Mouse (Mus musculus) inflammation-experienced regulatory T-cells, adult 6 months (primary cell): Measurements from ENCODE around the gene Vmn2r4. TPM values are rescaled to one million over a fixed set of nuclear protein-coding genes. Genes with fewer than 3 reads are reported as not detected.
"Not testable (repeated sequence)": the region's sequence is repeated elsewhere in the genome, so short reads cannot be mapped to it uniquely, and the experiment has no call there.

Experiments used
- ATAC-seq: one replicate; pipeline ENCODE4 v1.8.0; 2017
- polyA plus RNA-seq, 3 experiments: library from polyadenylated mRNA; unstranded; fragments of 100-300 nt; shearing (Covaris generic); gene quantifications; one replicate each; pipeline ENCODE4 v1.2.1; 2017

The Vmn2r4 gene
- polyA plus RNA-seq, result not detected

- ATAC-seq, result not testable (repeated sequence)
Observed at GRCm38 (mm10) chr3:64415268-64415667, at the start of gene Vmn2r4. Gene Vmn2r4 (minus strand): TSS chr3:64415368.

- not testable (repeated sequence) for ATAC-seq
Observed at GRCm38 (mm10) chr3:64434261-64434660, 19.1 kb upstream of the Vmn2r4 start.

- ATAC-seq, result not testable (repeated sequence)
Observed at GRCm38 (mm10) chr3:64428117-64428798, 13.1 kb upstream of the Vmn2r4 start.

- ATAC-seq, result not testable (repeated sequence)
Observed at GRCm38 (mm10) chr3:64422141-64422540, 7.0 kb upstream of the Vmn2r4 start.

GRCm38 (mm10) chr3:64417477-64417876 lies 2.3 kb upstream of the Vmn2r4 start:
- ATAC-seq, result not testable (repeated sequence)

- not testable (repeated sequence) for ATAC-seq
Observed at GRCm38 (mm10) chr3:64414253-64414652, 915 bp downstream of the Vmn2r4 start.

- ATAC-seq, result no peak
Observed at GRCm38 (mm10) chr3:64359286-64360035, 55.7 kb downstream of the Vmn2r4 start.

Other genes starting within 250 kb of the Vmn2r4 start
- gene Vmn2r3, start 125.7 kb downstream of the Vmn2r4 start, polyA plus RNA-seq, result under 1 TPM in 1 of 3 experiments, not detected in 2; 0.05 TPM
- gene Vmn2r5, start 94.5 kb upstream of the Vmn2r4 start, polyA plus RNA-seq, result not detected
- not detected for gene Vmn2r6, start 150.5 kb upstream of the Vmn2r4 start, polyA plus RNA-seq